Mouse (Mus musculus) neural tube, embryonic 13.5 days (tissue): Measurements from ENCODE around the gene Tead3. TPM values are rescaled to one million over a fixed set of nuclear protein-coding genes. Genes with fewer than 3 reads are reported as not detected.

Source experiments
- ATAC-seq: fragments of 200-750 bp; cut with Nextera tagmentation; 2 replicates; pipeline ENCODE4 v1.8.0; 2017; ENCODE audit warnings: low read depth, mild to moderate bottlenecking, moderate TSS enrichment, moderate library complexity
- H3K27ac ChIP-seq: fragments of 300-500 bp; sonication (generic); replicated peaks from 2 replicates; pipeline ENCODE4 v1.5.1; 2015; ENCODE audit warnings: moderate library complexity, mild to moderate bottlenecking, inconsistent platforms
- H3K27me3 ChIP-seq: fragments of 300-500 bp; sonication (generic); 2 replicates; pipeline ENCODE4 v1.6.1; 2015; ENCODE audit warnings: mild to moderate bottlenecking, inconsistent platforms
- H3K36me3 ChIP-seq: fragments of 300-500 bp; sonication (generic); 2 replicates; pipeline ENCODE4 v1.6.1; 2015; ENCODE audit warnings: mild to moderate bottlenecking, inconsistent platforms
- H3K4me1 ChIP-seq: fragments of 300-500 bp; sonication (generic); replicated peaks from 2 replicates; pipeline ENCODE4 v1.6.1; 2015; ENCODE audit warnings: inconsistent platforms
- H3K4me2 ChIP-seq: fragments of 300-500 bp; sonication (generic); 2 replicates; pipeline ENCODE4 v1.6.1; 2015; ENCODE audit warnings: inconsistent platforms, mild to moderate bottlenecking, moderate library complexity
- H3K4me3 ChIP-seq: fragments of 300-500 bp; sonication (generic); 2 replicates; pipeline ENCODE4 v1.5.1; 2015; ENCODE audit warnings: mild to moderate bottlenecking, inconsistent platforms
- H3K9ac ChIP-seq: fragments of 300-500 bp; sonication (generic); 2 replicates; pipeline ENCODE4 v1.6.1; 2015; ENCODE audit warnings: moderate library complexity, mild to moderate bottlenecking, inconsistent platforms
- H3K9me3 ChIP-seq: fragments of 300-500 bp; sonication (generic); 2 replicates; pipeline ENCODE4 v1.6.1; 2016; ENCODE audit warnings: inconsistent platforms
- WGBS: fragments of 180-500 bp; shearing (Covaris S2); methylation state at CpG from one replicate; pipeline ENCODE4 v1.1.7; 2015; 5-methylcytosine and 5-hydroxymethylcytosine counted together
- polyA plus RNA-seq: library from polyadenylated mRNA; unstranded; fragments of >200 nt; fragmentation: Nextera tagmentation; extraction: Ambion mirVana; gene quantifications from 2 replicates; pipeline ENCODE4 v1.2.1, GENCODE M21; 2015

Gene Tead3
- polyA plus RNA-seq, 1 experiment from 2014 or later = 2.1 TPM

- peak overlapping the region; percentile 58 for H3K9ac ChIP-seq
- WGBS = 26% methylated on average over 17 of the region's 17 CpGs
- peaks cover 17% of the 10 kb centered on the region for H3K36me3 ChIP-seq
- H3K4me3 ChIP-seq = peak overlapping the region; percentile 84
- ATAC-seq = peak; percentile 45
- H3K4me2 ChIP-seq = peak overlapping the region; percentile 90
- no peaks in the 10 kb centered on the region for H3K27me3 ChIP-seq
- no peaks in the 10 kb centered on the region; the same call in 1 of the 2 replicates for H3K9me3 ChIP-seq
- 0 out of 2 replicates have a peak overlapping the region, but pooled peaks have one; percentile 46 for H3K27ac ChIP-seq
- peaks cover 35% of the 10 kb centered on the region for H3K4me1 ChIP-seq
These were observed 38.1 kb downstream of the Tead3 start for GRCm38 (mm10) chr17:28312232-28313211.

GRCm38 (mm10) chr17:28311366-28312132 is 39.1 kb downstream of the Tead3 start:
- ATAC-seq = no peak
- H3K4me1 ChIP-seq = peaks cover 35% of the 10 kb centered on the region
- no peak overlapping the region for H3K4me2 ChIP-seq
- no peak overlapping the region for H3K4me3 ChIP-seq
- no peaks in the 10 kb centered on the region; the same call in 1 of the 2 replicates for H3K9me3 ChIP-seq
- H3K9ac ChIP-seq = no peak overlapping the region
- WGBS = 78% methylated on average over 5 of the region's 5 CpGs
- H3K27ac ChIP-seq = no peak overlapping the region
- no peaks in the 10 kb centered on the region for H3K27me3 ChIP-seq
- peaks cover 7% of the 10 kb centered on the region for H3K36me3 ChIP-seq

DNA sequence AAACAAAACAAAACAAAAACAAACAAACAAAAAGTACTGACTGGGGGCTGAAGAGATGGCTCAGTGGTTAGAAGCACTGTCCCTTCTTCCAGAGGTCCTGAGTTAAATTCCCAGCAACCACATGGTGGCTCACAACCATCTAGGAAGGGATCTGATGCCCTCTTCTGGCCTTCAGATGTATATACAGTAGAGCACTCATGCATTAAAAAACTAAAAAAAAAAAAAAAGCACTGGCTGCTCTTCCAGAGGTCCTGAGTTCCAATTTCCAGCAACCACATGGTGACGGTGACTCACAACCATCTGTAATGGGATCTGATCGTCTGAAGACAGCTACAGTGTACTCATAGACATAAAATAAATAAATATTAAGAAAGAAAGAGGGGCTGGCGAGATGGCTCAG is 39.8 kb downstream of the Tead3 start:
- H3K4me2 ChIP-seq = no peak overlapping the region
- no peak overlapping the region for H3K9ac ChIP-seq
- 80% methylated on average over 3 of the region's 3 CpGs for WGBS
- H3K27me3 ChIP-seq = no peaks in the 10 kb centered on the region
- 0 out of 2 replicates have a peak, but pooled peaks cover under 1% of the 10 kb centered on the region for H3K36me3 ChIP-seq
- ATAC-seq = no peak
- H3K4me3 ChIP-seq = no peak overlapping the region
- H3K4me1 ChIP-seq = peaks cover 33% of the 10 kb centered on the region
- no peak overlapping the region for H3K27ac ChIP-seq
- no peaks in the 10 kb centered on the region; the same call in 1 of the 2 replicates for H3K9me3 ChIP-seq

DNA sequence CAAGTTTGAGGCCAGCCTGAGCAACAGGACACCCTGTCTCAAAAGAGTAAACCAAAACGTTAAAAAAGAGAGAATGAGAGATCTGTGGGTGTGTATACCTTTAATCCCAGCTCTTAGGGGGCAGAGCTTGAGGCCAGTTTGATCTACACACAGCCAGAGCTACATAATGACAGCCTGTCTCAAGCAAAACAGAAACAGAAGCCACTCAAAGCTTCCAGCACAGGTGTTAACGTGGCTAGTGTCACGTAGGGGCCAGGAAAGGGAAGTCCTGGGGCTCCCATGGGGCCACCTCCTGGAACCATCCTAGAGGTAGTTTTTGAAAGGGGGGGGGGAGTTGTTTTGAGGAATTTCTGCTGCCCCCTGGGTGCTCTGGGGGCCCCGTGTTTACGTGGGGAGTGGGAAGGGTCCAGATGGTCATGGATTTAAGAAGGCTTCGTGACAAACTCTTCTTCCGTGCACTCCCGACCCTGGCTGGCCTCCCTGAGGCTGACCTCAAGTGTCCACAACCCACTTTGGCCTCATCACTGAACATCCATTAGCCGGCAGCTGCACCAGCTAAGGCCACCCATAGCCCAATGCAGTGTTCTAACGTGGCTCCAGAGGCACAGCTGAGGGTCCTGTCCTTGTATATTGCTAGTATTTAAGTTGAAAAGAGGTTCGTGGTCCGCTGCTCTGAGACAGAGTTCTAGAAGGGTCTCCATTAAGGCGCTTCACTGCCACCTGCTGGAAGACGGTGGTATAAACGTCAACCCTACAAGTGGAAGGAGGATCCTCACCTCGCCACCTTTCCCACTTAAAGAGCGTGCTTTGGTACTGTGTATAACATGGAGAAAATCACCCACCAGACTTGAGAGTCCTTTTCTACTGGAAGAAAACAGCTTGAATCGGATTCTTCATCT is 42.1 kb downstream of the Tead3 start:
- H3K9ac ChIP-seq = no peak overlapping the region
- peaks cover 13% of the 10 kb centered on the region for H3K4me1 ChIP-seq
- ATAC-seq = no peak
- H3K27ac ChIP-seq = no peak overlapping the region
- H3K4me3 ChIP-seq = no peak overlapping the region
- WGBS = 21% methylated on average over 18 of the region's 18 CpGs
- H3K36me3 ChIP-seq = no peaks in the 10 kb centered on the region
- H3K27me3 ChIP-seq = no peaks in the 10 kb centered on the region
- H3K9me3 ChIP-seq = no peaks in the 10 kb centered on the region; the same call in 1 of the 2 replicates
- peak overlapping the region; percentile 18; the same call in 1 of the 2 replicates for H3K4me2 ChIP-seq

GRCm38 (mm10) chr17:28305172-28305571 is 45.4 kb downstream of the Tead3 start:
- ATAC-seq = no peak
- no peaks in the 10 kb centered on the region for H3K36me3 ChIP-seq
- no peak overlapping the region for H3K27ac ChIP-seq
- H3K9me3 ChIP-seq = no peaks in the 10 kb centered on the region
- H3K9ac ChIP-seq = no peak overlapping the region
- no peak overlapping the region for H3K4me3 ChIP-seq
- 60% methylated on average over 10 of the region's 10 CpGs for WGBS
- no peak overlapping the region for H3K4me2 ChIP-seq
- peaks cover 8% of the 10 kb centered on the region for H3K4me1 ChIP-seq
- no peaks in the 10 kb centered on the region for H3K27me3 ChIP-seq

- 66% methylated on average over 3 of the region's 3 CpGs for WGBS
- H3K27ac ChIP-seq = no peak overlapping the region
These were observed 49.8 kb downstream of the Tead3 start for GRCm38 (mm10) chr17:28300850-28301249.

DNA sequence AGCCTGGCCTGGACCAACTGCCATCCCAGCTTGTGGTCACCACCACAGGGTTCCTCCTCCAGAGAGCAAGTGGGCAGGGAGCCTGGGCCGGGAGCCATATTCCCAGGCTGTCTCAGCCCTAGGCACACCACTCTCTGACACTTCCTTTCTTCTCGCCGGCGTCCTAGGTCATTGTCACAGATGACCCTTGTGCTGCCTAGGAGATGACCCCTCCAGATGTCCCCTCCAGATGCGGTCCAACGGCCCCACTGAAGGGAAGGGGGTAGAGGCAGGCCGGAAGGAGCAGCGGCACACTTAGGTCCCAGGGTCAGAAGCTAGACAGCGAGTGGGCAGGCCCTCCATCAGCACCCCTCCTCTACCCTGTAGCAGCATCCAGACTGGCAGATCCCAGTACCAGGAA is 50.3 kb downstream of the Tead3 start:
- WGBS = 38% methylated on average over 9 of the region's 9 CpGs
- Histone ChIP-seq H3K36me3 (peaks cover 7% of the 10 kb centered on the region), H3K4me3 (no peak overlapping the region), H3K4me1 (peaks cover 19% of the 10 kb centered on the region), H3K9me3 (no peaks in the 10 kb centered on the region), H3K9ac (no peak overlapping the region), H3K27me3 (no peaks in the 10 kb centered on the region), H3K27ac (no peak overlapping the region), H3K4me2 (no peak overlapping the region)
- no peak for ATAC-seq

More at GRCm38 (mm10) chr17:28300850-28301249, 49.8 kb downstream of the Tead3 start:
- Histone ChIP-seq H3K9ac (0 out of 2 replicates have a peak overlapping the region, but pooled peaks have one; percentile 22), H3K4me1 (peaks cover 14% of the 10 kb centered on the region), H3K4me2 (no peak overlapping the region), H3K4me3 (no peak overlapping the region), H3K36me3 (peaks cover 7% of the 10 kb centered on the region), H3K9me3 (no peaks in the 10 kb centered on the region), H3K27me3 (no peaks in the 10 kb centered on the region)
- ATAC-seq = no peak

DNA sequence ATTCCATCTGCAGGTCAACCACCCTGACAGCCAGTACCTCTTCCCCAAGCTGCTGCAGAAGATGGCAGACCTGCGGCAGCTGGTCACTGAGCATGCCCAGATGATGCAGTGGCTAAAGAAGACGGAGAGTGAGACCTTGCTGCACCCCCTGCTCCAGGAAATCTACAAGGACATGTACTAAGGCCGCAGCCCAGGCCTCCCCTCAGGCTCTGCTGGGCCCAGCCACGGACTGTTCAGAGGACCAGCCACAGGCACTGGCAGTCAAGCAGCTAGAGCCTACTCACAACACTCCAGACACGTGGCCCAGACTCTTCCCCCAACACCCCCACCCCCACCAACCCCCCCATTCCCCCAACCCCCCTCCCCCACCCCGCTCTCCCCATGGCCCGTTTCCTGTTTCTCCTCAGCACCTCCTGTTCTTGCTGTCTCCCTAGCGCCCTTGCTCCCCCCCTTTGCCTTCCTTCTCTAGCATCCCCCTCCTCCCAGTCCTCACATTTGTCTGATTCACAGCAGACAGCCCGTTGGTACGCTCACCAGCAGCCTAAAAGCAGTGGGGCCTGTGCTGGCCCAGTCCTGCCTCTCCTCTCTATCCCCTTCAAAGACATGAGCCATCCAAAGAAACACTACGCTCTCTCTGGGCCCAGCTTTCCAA is 50.8 kb downstream of the Tead3 start:
- H3K9ac ChIP-seq = no peak overlapping the region
- H3K4me2 ChIP-seq = no peak overlapping the region
- 41% methylated on average over 11 of the region's 11 CpGs for WGBS
- peaks cover 24% of the 10 kb centered on the region for H3K4me1 ChIP-seq
- H3K27ac ChIP-seq = no peak overlapping the region
- no peak overlapping the region for H3K4me3 ChIP-seq
- H3K36me3 ChIP-seq = peaks cover 7% of the 10 kb centered on the region
- no peak for ATAC-seq
- no peaks in the 10 kb centered on the region for H3K9me3 ChIP-seq
- H3K27me3 ChIP-seq = no peaks in the 10 kb centered on the region

DNA sequence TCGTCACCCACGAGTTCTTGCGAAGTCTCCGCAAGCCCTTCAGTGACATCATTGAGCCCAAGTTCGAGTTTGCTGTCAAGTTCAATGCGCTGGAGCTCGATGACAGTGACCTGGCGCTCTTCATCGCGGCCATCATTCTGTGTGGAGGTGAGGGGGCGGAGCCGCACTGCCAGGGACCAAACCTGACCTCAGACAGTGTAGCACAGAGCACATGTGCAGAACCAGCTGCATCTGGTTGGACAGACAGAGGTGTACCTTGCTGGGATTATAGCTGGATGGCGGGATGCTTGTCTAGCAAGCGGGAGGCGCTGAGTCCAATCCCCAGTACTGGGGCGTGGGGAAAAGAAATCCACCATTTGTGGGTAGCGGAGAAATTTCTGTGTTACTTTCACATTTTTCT is 51.7 kb downstream of the Tead3 start:
- Histone ChIP-seq H3K9ac (no peak overlapping the region), H3K36me3 (peaks cover 7% of the 10 kb centered on the region), H3K27ac (no peak overlapping the region), H3K9me3 (no peaks in the 10 kb centered on the region), H3K4me1 (peaks cover 32% of the 10 kb centered on the region), H3K27me3 (no peaks in the 10 kb centered on the region), H3K4me3 (no peak overlapping the region), H3K4me2 (no peak overlapping the region)
- WGBS = 93% methylated on average over 17 of the region's 17 CpGs
- ATAC-seq = no peak

DNA sequence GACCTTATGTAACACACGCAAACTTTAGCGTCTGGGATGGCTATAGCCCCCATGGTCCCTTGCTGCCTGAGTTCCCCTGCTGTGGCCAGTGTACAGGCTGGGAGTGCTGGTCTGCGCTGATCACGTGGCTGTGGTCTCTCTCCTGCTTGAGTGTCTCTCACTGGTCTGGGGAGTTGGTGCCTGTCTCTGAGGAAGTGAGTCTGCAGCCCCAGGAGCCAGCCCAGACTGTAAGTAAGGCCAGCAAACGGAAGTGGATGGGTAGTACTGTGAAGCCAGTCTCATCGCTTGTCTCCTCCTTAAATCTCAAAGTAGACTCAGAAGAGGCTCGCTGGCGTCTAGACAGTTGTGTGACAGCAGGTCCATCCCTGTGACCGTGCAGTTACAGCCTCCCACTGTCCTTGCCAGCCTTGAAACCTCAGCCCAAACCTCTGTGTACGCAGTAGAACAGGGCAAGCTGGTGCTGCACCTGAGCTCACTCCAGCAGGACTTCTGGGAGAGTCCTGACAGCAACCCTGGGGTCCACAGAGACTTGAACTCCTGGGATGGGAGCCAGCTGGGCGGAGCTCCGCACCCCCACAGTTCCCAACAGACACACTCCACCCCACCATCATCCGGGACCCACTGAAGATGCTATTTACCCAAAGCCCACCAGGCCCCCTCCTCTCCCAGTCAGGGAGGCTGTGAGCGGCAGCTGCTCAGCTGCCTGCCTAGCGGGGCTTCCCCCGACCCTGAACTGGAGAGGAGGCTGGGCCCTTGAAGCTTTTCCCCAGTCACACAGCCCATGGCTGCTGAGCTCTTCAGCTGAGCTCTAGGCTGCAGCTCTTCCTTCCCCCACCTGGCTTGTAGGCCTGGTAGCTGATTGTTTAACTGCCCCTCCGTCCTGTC is 55.9 kb downstream of the Tead3 start:
- Histone ChIP-seq H3K4me3 (no peak overlapping the region), H3K9me3 (no peaks in the 10 kb centered on the region), H3K9ac (peak overlapping the region; percentile 49; the same call in 1 of the 2 replicates), H3K36me3 (peaks cover 7% of the 10 kb centered on the region), H3K27ac (peak overlapping the region; percentile 83), H3K27me3 (no peaks in the 10 kb centered on the region), H3K4me1 (peaks cover 27% of the 10 kb centered on the region), H3K4me2 (no peak overlapping the region)
- ATAC-seq = peak; percentile 54
- 54% methylated on average over 17 of the region's 17 CpGs for WGBS
